Mouse (Mus musculus): ENCODE measurements around the gene Kif1b. TPM values are rescaled to one million over a fixed set of nuclear protein-coding genes. Genes with fewer than 3 reads are reported as not detected.

Kif1b gene
- polyA plus RNA-seq, 1 experiment: 10.1 TPM

DNA sequence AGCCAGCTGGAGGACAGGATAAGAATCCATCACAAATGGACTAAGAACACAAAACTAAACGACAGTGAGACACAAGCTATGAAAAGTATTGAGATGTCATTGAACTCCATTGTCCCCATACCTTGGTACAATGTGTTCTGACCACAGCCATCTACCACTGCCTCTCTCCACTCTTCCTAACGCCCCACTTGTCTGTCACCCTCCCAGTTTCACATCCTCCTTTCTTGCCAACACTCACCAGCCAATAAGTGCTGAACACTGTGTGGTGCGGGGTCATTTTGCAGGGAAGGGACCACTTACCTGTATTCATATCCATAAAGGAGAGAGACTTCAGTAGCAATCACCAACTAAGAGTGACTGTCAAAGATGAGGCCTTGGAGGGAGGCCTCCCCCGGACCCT lies 106.4 kb downstream of the Kif1b start:
- Histone ChIP-seq H3K27me3 (ENCODE audit: control insufficient read depth, insufficient read depth, insufficient read length) (no peaks in the 10 kb centered on the region), H3K79me2 (ENCODE audit: control insufficient read depth, insufficient read depth) (no peaks in the 10 kb centered on the region), H3K4me3 (ENCODE audit: insufficient read depth, poor library complexity, severe bottlenecking) (no peak overlapping the region), H3K79me3 (ENCODE audit: low read depth) (no peaks in the 10 kb centered on the region), H3K36me3 (ENCODE audit: control insufficient read depth, insufficient read depth) (peaks cover 17% of the 10 kb centered on the region), H3ac (ENCODE audit: control insufficient read depth, insufficient read length, low read depth) (no peak overlapping the region)
- no peak for TF ChIP-seq CEBPB (IDR thresholded peaks at IDR 0.05; ENCODE audit: low read depth)
- TF ChIP-seq FOSL1 (IDR thresholded peaks at IDR 0.05; ENCODE audit: insufficient read depth, low read length, poor library complexity, severe bottlenecking): no peak
- TF ChIP-seq MAX (IDR thresholded peaks at IDR 0.05): no peak
- TF ChIP-seq MYOG (IDR thresholded peaks at IDR 0.05; ENCODE audit: control insufficient read depth, extremely low read depth, insufficient read length): no peak
- no peak for TF ChIP-seq CTCF (IDR thresholded peaks at IDR 0.05; ENCODE audit: control insufficient read depth, insufficient read depth, insufficient read length)
- no peak for TF ChIP-seq MYOD1 (IDR thresholded peaks at IDR 0.05; ENCODE audit: control insufficient read depth, insufficient read length, low read depth)
- TF ChIP-seq USF1 (IDR thresholded peaks at IDR 0.05; ENCODE audit: low read depth): no peak

DNA sequence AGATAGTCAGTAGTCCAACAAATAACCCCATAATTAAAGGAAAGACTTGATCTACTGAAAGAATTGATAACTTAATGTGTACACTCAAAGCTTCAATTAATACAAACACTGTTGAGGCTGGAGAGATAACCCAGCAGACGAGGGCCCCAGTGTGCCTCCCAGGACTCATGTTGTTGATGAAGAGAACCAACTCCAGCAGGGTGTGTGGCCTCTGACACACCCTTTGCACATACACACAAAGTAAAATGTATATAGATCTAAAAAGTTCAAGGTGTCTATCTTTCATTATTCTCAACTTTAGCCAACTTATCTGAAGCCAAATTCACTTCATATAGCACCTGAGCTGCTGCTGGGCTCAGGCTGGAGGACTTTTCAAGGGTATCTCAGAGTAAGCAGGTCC lies 110.3 kb downstream of the Kif1b start:
- Histone ChIP-seq H3K79me2 (ENCODE audit: control insufficient read depth, insufficient read depth) (no peaks in the 10 kb centered on the region), H3K27me3 (ENCODE audit: control insufficient read depth, insufficient read depth, insufficient read length) (no peaks in the 10 kb centered on the region), H3K36me3 (ENCODE audit: control insufficient read depth, insufficient read depth) (peaks cover 8% of the 10 kb centered on the region), H3K4me3 (ENCODE audit: insufficient read depth, poor library complexity, severe bottlenecking) (no peak overlapping the region), H3ac (ENCODE audit: control insufficient read depth, insufficient read length, low read depth) (no peak overlapping the region), H3K79me3 (ENCODE audit: low read depth) (no peaks in the 10 kb centered on the region)
- no peak for TF ChIP-seq CEBPB (IDR thresholded peaks at IDR 0.05; ENCODE audit: low read depth)
- no peak for TF ChIP-seq MYOD1 (IDR thresholded peaks at IDR 0.05; ENCODE audit: control insufficient read depth, insufficient read length, low read depth)
- TF ChIP-seq USF1 (IDR thresholded peaks at IDR 0.05; ENCODE audit: low read depth): no peak

DNA sequence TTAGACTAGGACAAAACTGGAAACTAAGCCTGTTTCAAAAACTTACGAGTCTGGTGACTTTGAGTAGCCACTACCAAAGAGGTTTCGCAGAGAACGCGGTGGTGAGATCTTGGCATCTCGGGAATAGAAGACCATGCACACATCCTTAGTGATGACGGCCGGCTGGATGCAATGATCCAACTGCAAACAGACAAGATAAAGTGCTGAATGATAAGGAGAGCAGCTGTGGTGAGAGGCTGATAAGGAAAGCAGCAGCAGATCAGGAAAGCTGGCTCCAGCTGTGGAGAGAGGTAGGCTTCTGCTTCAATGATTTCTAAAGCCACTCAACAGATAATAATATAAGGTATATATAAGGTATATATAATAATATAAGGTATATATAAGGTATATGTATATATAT lies 116.4 kb downstream of the Kif1b start:
- H3K4me3 ChIP-seq (ENCODE audit: insufficient read depth, poor library complexity, severe bottlenecking): no peak overlapping the region
- H3K36me3 ChIP-seq (ENCODE audit: control insufficient read depth, insufficient read depth): peaks cover 12% of the 10 kb centered on the region

DNA sequence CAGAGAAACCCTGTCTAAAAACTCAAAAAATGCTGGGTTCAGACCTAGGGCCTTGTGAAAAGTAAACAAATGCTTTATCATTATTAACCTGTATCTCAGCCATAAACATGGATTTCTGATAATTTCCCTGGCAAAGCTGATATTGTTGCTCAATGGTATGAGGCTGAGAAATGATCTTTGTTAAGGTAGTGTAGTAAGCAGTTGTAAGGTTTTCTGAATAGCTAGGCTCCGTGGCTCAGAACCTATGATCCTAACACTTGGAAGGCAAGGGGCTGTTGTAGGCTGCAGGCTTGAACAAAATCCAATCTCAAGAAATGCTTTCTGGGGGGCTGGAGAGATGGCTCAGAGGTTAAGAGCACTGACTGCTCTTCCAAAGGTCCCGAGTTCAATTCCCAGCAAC lies 118.9 kb downstream of the Kif1b start:
- Histone ChIP-seq H3K79me2 (ENCODE audit: control insufficient read depth, insufficient read depth) (no peaks in the 10 kb centered on the region), H3K79me3 (ENCODE audit: low read depth) (no peaks in the 10 kb centered on the region), H3K27me3 (ENCODE audit: control insufficient read depth, insufficient read depth, insufficient read length) (no peaks in the 10 kb centered on the region), H3ac (ENCODE audit: control insufficient read depth, insufficient read length, low read depth) (no peak overlapping the region), H3K4me3 (ENCODE audit: insufficient read depth, poor library complexity, severe bottlenecking) (no peak overlapping the region), H3K36me3 (ENCODE audit: control insufficient read depth, insufficient read depth) (peaks cover 13% of the 10 kb centered on the region)
- no peak for TF ChIP-seq MYOD1 (IDR thresholded peaks at IDR 0.05; ENCODE audit: control insufficient read depth, insufficient read length, low read depth)
- TF ChIP-seq CEBPB (IDR thresholded peaks at IDR 0.05; ENCODE audit: low read depth): no peak
- no peak for TF ChIP-seq USF1 (IDR thresholded peaks at IDR 0.05; ENCODE audit: low read depth)
- no peak for TF ChIP-seq MYOG (IDR thresholded peaks at IDR 0.05; ENCODE audit: control insufficient read depth, extremely low read depth, insufficient read length)
- no peak for TF ChIP-seq FOSL1 (IDR thresholded peaks at IDR 0.05; ENCODE audit: insufficient read depth, low read length, poor library complexity, severe bottlenecking)
- TF ChIP-seq CTCF (IDR thresholded peaks at IDR 0.05; ENCODE audit: control insufficient read depth, insufficient read depth, insufficient read length): no peak
- no peak for TF ChIP-seq MAX (IDR thresholded peaks at IDR 0.05)

More for the DNA sequence above, 116.4 kb downstream of the Kif1b start:
- H3K27me3 ChIP-seq (ENCODE audit: control insufficient read depth, insufficient read depth, insufficient read length): no peaks in the 10 kb centered on the region
- H3ac ChIP-seq (ENCODE audit: control insufficient read depth, insufficient read length, low read depth): no peak overlapping the region
- no peaks in the 10 kb centered on the region for H3K79me3 ChIP-seq (ENCODE audit: low read depth)
- H3K79me2 ChIP-seq (ENCODE audit: control insufficient read depth, insufficient read depth): no peaks in the 10 kb centered on the region
- no peak for TF ChIP-seq CTCF (IDR thresholded peaks at IDR 0.05; ENCODE audit: control insufficient read depth, insufficient read depth, insufficient read length)
- no peak for TF ChIP-seq FOSL1 (IDR thresholded peaks at IDR 0.05; ENCODE audit: insufficient read depth, low read length, poor library complexity, severe bottlenecking)
- TF ChIP-seq MYOG (IDR thresholded peaks at IDR 0.05; ENCODE audit: control insufficient read depth, extremely low read depth, insufficient read length): no peak
- no peak for TF ChIP-seq MAX (IDR thresholded peaks at IDR 0.05)
- TF ChIP-seq CEBPB (IDR thresholded peaks at IDR 0.05; ENCODE audit: low read depth): no peak
- TF ChIP-seq MYOD1 (IDR thresholded peaks at IDR 0.05; ENCODE audit: control insufficient read depth, insufficient read length, low read depth): no peak
- no peak for TF ChIP-seq USF1 (IDR thresholded peaks at IDR 0.05; ENCODE audit: low read depth)

DNA sequence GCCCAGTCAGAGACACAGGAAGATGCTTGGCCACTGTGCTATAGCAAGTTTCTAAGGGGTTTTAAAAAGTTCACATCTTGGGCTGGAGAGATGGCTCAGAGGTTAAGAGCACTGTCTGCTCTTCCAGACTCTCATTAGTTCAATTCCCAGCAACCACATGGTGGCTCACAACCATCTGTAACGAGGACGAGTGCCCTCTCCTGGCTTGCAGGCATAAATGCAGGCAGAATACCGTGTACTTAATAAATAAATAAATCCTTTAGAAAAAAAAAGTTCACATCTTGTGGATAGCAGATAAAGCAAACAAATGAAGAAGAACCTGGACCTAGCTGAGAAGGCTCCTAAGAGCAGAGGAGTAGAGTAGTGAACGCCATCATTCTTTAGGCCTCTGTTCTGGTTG lies 124.7 kb downstream of the Kif1b start:
- H3K4me3 ChIP-seq (ENCODE audit: insufficient read depth, poor library complexity, severe bottlenecking): no peak overlapping the region
- no peak overlapping the region for H3ac ChIP-seq (ENCODE audit: control insufficient read depth, insufficient read length, low read depth)
- H3K27me3 ChIP-seq (ENCODE audit: control insufficient read depth, insufficient read depth, insufficient read length): no peaks in the 10 kb centered on the region
- H3K79me3 ChIP-seq (ENCODE audit: low read depth): no peaks in the 10 kb centered on the region
- H3K79me2 ChIP-seq (ENCODE audit: control insufficient read depth, insufficient read depth): no peaks in the 10 kb centered on the region
- peaks cover 38% of the 10 kb centered on the region for H3K36me3 ChIP-seq (ENCODE audit: control insufficient read depth, insufficient read depth)
- TF ChIP-seq MYOD1 (IDR thresholded peaks at IDR 0.05; ENCODE audit: control insufficient read depth, insufficient read length, low read depth) (no peak), FOSL1 (IDR thresholded peaks at IDR 0.05; ENCODE audit: insufficient read depth, low read length, poor library complexity, severe bottlenecking) (no peak)

DNA sequence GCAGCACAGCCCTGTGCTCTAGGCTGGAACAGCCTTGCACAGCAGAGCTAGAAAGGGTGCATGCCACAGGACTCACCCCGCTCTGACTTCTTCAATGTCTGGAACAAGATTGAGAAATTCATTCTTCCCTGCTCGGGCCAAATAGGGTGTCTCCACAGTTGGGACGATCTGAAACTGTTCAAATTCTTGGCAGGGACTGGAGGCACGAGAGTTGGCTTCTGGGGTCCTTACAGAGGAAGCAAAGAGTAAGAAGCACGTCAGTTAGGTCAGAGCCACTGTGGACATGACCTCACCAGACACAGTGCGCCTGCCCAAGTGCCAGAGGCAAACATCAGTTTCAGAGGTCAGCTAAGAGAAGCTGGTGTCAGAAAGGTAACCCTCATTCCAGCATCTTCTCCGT lies 125.3 kb downstream of the Kif1b start:
- Histone ChIP-seq H3K79me2 (ENCODE audit: control insufficient read depth, insufficient read depth) (no peaks in the 10 kb centered on the region), H3K79me3 (ENCODE audit: low read depth) (no peaks in the 10 kb centered on the region), H3K27me3 (ENCODE audit: control insufficient read depth, insufficient read depth, insufficient read length) (no peaks in the 10 kb centered on the region), H3K36me3 (ENCODE audit: control insufficient read depth, insufficient read depth) (peaks cover 34% of the 10 kb centered on the region), H3K4me3 (ENCODE audit: insufficient read depth, poor library complexity, severe bottlenecking) (no peak overlapping the region), H3ac (ENCODE audit: control insufficient read depth, insufficient read length, low read depth) (no peak overlapping the region)
- TF ChIP-seq MYOG (IDR thresholded peaks at IDR 0.05; ENCODE audit: control insufficient read depth, extremely low read depth, insufficient read length) (no peak), MYOD1 (IDR thresholded peaks at IDR 0.05; ENCODE audit: control insufficient read depth, insufficient read length, low read depth) (no peak), MAX (IDR thresholded peaks at IDR 0.05) (no peak), FOSL1 (IDR thresholded peaks at IDR 0.05; ENCODE audit: insufficient read depth, low read length, poor library complexity, severe bottlenecking) (no peak), CEBPB (IDR thresholded peaks at IDR 0.05; ENCODE audit: low read depth) (no peak), CTCF (IDR thresholded peaks at IDR 0.05; ENCODE audit: control insufficient read depth, insufficient read depth, insufficient read length) (no peak)

All from C2C12 (cell line).